Mouse (Mus musculus) stomach, embryonic 14.5 days (tissue): ENCODE data around the gene Hoxb9. TPM values are rescaled to one million over a fixed set of nuclear protein-coding genes. Genes with fewer than 3 reads are reported as not detected.

Experiments used
- ATAC-seq: fragments of 200-750 bp; cut with Nextera tagmentation; 2 replicates; pipeline ENCODE4 v1.8.0; 2017; ENCODE audit warnings: low read depth, moderate TSS enrichment; ENCODE audit not compliant: insufficient number of reproducible peaks, insufficient read depth, low FRiP score
- H3K27ac ChIP-seq: fragments of 300-500 bp; sonication (generic); 2 replicates; pipeline ENCODE4 v1.5.1; 2014; ENCODE audit warnings: mild to moderate bottlenecking, low read length, moderate library complexity, mixed read lengths
- H3K27me3 ChIP-seq: fragments of 300-500 bp; sonication (generic); 2 replicates; pipeline ENCODE4 v1.6.1; 2014; ENCODE audit warnings: low read length, control low read depth, mixed read lengths; ENCODE audit not compliant: control insufficient read depth, insufficient read depth
- H3K36me3 ChIP-seq: fragments of 300-500 bp; sonication (generic); 2 replicates; pipeline ENCODE4 v1.6.1; 2014; ENCODE audit warnings: mild to moderate bottlenecking, control low read depth, low read length, moderate library complexity, mixed read lengths; ENCODE audit not compliant: control insufficient read depth, insufficient read depth
- H3K4me1 ChIP-seq: fragments of 300-500 bp; sonication (generic); 2 replicates; pipeline ENCODE4 v1.6.1; 2014; ENCODE audit warnings: low read length, control low read depth, mixed read lengths; ENCODE audit not compliant: control insufficient read depth, insufficient read depth
- H3K4me2 ChIP-seq: fragments of 300-500 bp; sonication (generic); replicated peaks from 2 replicates; pipeline ENCODE4 v1.6.1; 2014; ENCODE audit warnings: low read depth, low read length, control low read depth
- H3K4me3 ChIP-seq: fragments of 300-500 bp; sonication (generic); 2 replicates; pipeline ENCODE4 v1.5.1; 2014; ENCODE audit warnings: low read depth, low read length, control low read depth
- H3K9ac ChIP-seq: fragments of 300-500 bp; sonication (generic); replicated peaks from 2 replicates; pipeline ENCODE4 v1.6.1; 2014; ENCODE audit warnings: low read depth, mild to moderate bottlenecking, control low read depth, low read length, moderate library complexity, mixed read lengths
- H3K9me3 ChIP-seq: fragments of 300-500 bp; sonication (generic); 2 replicates; pipeline ENCODE4 v1.6.1; 2016; ENCODE audit warnings: low read depth, low read length, control low read depth; ENCODE audit not compliant: control insufficient read depth
- WGBS: fragments of 180-500 bp; shearing (Covaris S2); extraction: QIAGEN DNeasy Blood & Tissue Kit; methylation state at CpG from one replicate; pipeline ENCODE4 v1.1.7; 2014; 5-methylcytosine and 5-hydroxymethylcytosine counted together
- polyA plus RNA-seq: library from polyadenylated mRNA; unstranded; fragments of >200 nt; fragmentation: Nextera tagmentation; extraction: Ambion mirVana; gene quantifications from 2 replicates; pipeline ENCODE4 v1.2.1, GENCODE M21; 2014

Hoxb9 gene
- 0.25 TPM in 2 replicates for polyA plus RNA-seq

- no peak within 1 kb of the TSS; the same call in 1 of the 2 replicates for H3K9ac ChIP-seq
- no peaks in the 10 kb centered on the region for H3K9me3 ChIP-seq
- under 1% methylated on average over 40 of the region's 40 CpGs for WGBS
- peaks cover 17% of the 10 kb centered on the region for H3K4me1 ChIP-seq
- peak within 1 kb of the TSS; percentile 24 for H3K4me3 ChIP-seq
- H3K27me3 ChIP-seq: peaks cover 86% of the 10 kb centered on the region
- H3K27ac ChIP-seq: no peak within 1 kb of the TSS
- H3K36me3 ChIP-seq: no peaks in the 10 kb centered on the region
- ATAC-seq: no peak
- H3K4me2 ChIP-seq: peak within 1 kb of the TSS; percentile 35
Measured at GRCm38 (mm10) chr11:96270996-96271540, at the start of gene Hoxb9. Hoxb9 (plus strand) TSS chr11:96271457.

- WGBS: 39% methylated on average over 2 of the region's 2 CpGs
- no peaks in the 10 kb centered on the region for H3K27me3 ChIP-seq
- H3K4me1 ChIP-seq: no peaks in the 10 kb centered on the region
- no peak overlapping the region for H3K27ac ChIP-seq
- no peaks in the 10 kb centered on the region for H3K36me3 ChIP-seq
- no peak overlapping the region for H3K9ac ChIP-seq
- no peak for ATAC-seq
- H3K4me2 ChIP-seq: no peak overlapping the region
- H3K4me3 ChIP-seq: no peak overlapping the region
- H3K9me3 ChIP-seq: no peaks in the 10 kb centered on the region
Measured at GRCm38 (mm10) chr11:96223813-96224212, 47.4 kb upstream of the Hoxb9 start.

GRCm38 (mm10) chr11:96227676-96228075, 43.6 kb upstream of the Hoxb9 start:
- Histone ChIP-seq H3K27ac (no peak overlapping the region), H3K4me2 (no peak overlapping the region), H3K4me1 (no peaks in the 10 kb centered on the region), H3K4me3 (no peak overlapping the region), H3K9ac (no peak overlapping the region), H3K9me3 (no peaks in the 10 kb centered on the region), H3K36me3 (no peaks in the 10 kb centered on the region), H3K27me3 (no peaks in the 10 kb centered on the region)
- ATAC-seq: no peak
- WGBS: 79% methylated on average over 9 of the region's 9 CpGs

DNA sequence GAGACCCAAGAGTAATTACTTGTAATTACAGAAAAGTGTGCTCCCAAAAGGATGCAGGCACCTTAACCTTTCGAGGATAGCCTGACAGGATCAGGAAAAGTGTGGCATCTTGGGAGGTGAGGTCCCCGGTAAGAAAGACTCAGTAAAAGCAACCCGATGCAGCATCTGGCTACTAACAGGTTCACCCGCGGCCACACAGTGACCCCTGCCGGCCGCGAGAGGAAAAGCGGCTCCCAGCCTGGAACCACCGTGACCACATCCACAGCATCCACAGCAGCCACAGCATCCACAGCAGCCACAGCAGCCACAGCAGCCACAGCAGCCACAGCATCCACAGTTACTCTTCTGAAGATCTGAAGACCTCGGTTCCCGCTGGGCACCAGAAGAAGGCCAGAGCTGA, 36.4 kb upstream of the Hoxb9 start:
- H3K4me1 ChIP-seq: no peaks in the 10 kb centered on the region
- no peak overlapping the region for H3K4me3 ChIP-seq
- H3K9me3 ChIP-seq: no peaks in the 10 kb centered on the region
- no peak for ATAC-seq
- no peaks in the 10 kb centered on the region for H3K36me3 ChIP-seq
- no peak overlapping the region for H3K9ac ChIP-seq
- 2% methylated on average over 12 of the region's 12 CpGs for WGBS
- H3K4me2 ChIP-seq: no peak overlapping the region
- no peak overlapping the region for H3K27ac ChIP-seq
- peaks cover 4% of the 10 kb centered on the region; the same call in 1 of the 2 replicates for H3K27me3 ChIP-seq

DNA sequence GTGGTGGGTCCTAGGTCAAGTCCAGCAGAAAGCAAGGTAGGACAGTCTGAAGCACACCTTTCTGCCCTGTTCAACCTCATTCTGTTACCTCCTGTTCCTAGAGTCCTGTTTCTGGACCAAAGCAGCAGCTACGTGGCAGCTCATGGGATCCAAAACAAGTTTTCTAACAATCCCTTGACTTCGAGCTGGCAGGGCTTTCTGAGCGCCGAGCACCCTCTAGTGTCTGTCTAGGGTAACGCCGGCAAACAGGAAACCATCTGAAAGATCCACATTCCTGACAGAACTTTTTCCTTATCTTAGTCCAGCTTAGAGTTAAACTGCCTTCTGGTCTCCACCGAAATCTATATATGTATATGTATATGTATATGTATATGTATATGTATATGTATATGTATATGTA, 31.0 kb upstream of the Hoxb9 start:
- under 1% methylated on average over 7 of the region's 7 CpGs for WGBS
- Histone ChIP-seq H3K4me1 (no peaks in the 10 kb centered on the region), H3K27me3 (peaks cover under 1% of the 10 kb centered on the region; the same call in 1 of the 2 replicates), H3K27ac (no peak overlapping the region), H3K4me3 (no peak overlapping the region), H3K4me2 (no peak overlapping the region), H3K9me3 (no peaks in the 10 kb centered on the region), H3K36me3 (no peaks in the 10 kb centered on the region), H3K9ac (no peak overlapping the region)
- ATAC-seq: no peak

GRCm38 (mm10) chr11:96250901-96251300, 20.4 kb upstream of the Hoxb9 start:
- no peaks in the 10 kb centered on the region for H3K36me3 ChIP-seq
- no peak overlapping the region for H3K9ac ChIP-seq
- ATAC-seq: no peak
- peaks cover 61% of the 10 kb centered on the region for H3K27me3 ChIP-seq
- H3K27ac ChIP-seq: no peak overlapping the region
- no peak overlapping the region for H3K4me3 ChIP-seq
- WGBS: 4% methylated on average over 14 of the region's 14 CpGs
- no peaks in the 10 kb centered on the region for H3K9me3 ChIP-seq
- H3K4me1 ChIP-seq: 0 out of 2 replicates have a peak, but pooled peaks cover 6% of the 10 kb centered on the region
- no peak overlapping the region for H3K4me2 ChIP-seq

- Histone ChIP-seq H3K27me3 (peaks cover 67% of the 10 kb centered on the region), H3K4me1 (0 out of 2 replicates have a peak, but pooled peaks cover 6% of the 10 kb centered on the region), H3K4me3 (no peak overlapping the region), H3K27ac (no peak overlapping the region), H3K4me2 (no peak overlapping the region), H3K9me3 (no peaks in the 10 kb centered on the region), H3K36me3 (no peaks in the 10 kb centered on the region), H3K9ac (no peak overlapping the region)
- WGBS: 1% methylated on average over 46 of the region's 46 CpGs
- ATAC-seq: no peak
Measured at GRCm38 (mm10) chr11:96251480-96252031, 19.7 kb upstream of the Hoxb9 start.

GRCm38 (mm10) chr11:96252541-96253120, 18.6 kb upstream of the Hoxb9 start:
- Histone ChIP-seq H3K27ac (no peak overlapping the region), H3K9me3 (no peaks in the 10 kb centered on the region), H3K4me3 (no peak overlapping the region), H3K4me1 (0 out of 2 replicates have a peak, but pooled peaks cover 6% of the 10 kb centered on the region), H3K27me3 (peaks cover 74% of the 10 kb centered on the region), H3K36me3 (no peaks in the 10 kb centered on the region), H3K4me2 (no peak overlapping the region), H3K9ac (no peak overlapping the region)
- no peak for ATAC-seq
- 2% methylated on average over 12 of the region's 12 CpGs for WGBS
